Mouse (Mus musculus): ENCODE results near the gene Sema6c. TPM values are rescaled to one million over a fixed set of nuclear protein-coding genes. Genes with fewer than 3 reads are reported as not detected.

The Sema6c gene
- polyA plus RNA-seq, 1 experiment from 2014 or later, result 22.6 TPM

DNA sequence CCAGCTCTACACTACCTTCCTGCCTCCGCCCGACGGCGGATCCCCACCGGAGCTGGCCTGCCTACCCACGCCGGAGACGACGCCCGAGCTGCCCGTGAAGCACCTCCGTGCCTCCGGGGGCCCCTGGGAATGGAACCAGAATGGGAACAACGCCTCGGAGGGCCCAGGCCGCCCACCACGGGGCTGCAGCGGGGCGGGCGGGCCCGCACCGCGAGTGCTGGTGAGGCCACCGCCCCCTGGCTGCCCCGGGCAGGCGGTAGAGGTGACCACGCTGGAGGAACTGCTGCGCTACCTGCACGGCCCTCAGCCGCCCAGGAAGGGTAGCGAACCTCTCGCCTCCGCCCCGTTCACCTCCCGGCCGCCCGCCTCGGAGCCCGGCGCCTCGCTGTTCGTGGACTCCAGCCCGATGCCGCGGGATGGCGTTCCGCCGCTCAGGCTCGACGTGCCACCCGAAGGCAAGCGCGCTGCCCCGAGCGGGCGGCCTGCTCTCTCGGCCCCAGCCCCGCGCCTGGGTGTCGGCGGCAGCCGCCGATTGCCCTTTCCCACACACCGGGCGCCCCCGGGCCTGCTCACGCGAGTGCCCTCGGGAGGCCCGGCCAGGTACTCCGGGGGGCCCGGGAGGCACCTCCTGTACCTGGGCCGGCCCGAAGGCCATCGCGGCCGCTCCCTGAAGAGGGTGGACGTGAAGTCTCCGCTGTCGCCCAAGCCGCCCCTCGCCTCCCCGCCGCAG is 12.4 kb downstream of the Sema6c start:
- Histone ChIP-seq H3K27me3 (ENCODE audit: control insufficient read depth, insufficient read depth, low read length) (peaks cover 43% of the 10 kb centered on the region), H3K9ac (ENCODE audit: low read depth, low read length) (peak overlapping the region; percentile 21; the same call in 1 of the 2 replicates), H3K27ac (ENCODE audit: low read depth, low read length) (no peak overlapping the region), H3K4me2 (replicated peaks; ENCODE audit: low read depth, low read length) (peak overlapping the region; percentile 19; the same call in 1 of the 2 replicates), H3K36me3 (ENCODE audit: control insufficient read depth, insufficient read depth, low read length) (peaks cover 17% of the 10 kb centered on the region), H3K9me3 (ENCODE audit: control insufficient read depth, low read length) (no peaks in the 10 kb centered on the region), H3K4me1 (replicated peaks; ENCODE audit: control insufficient read depth, insufficient read depth, low read length) (peaks cover 2% of the 10 kb centered on the region; the same call in 1 of the 2 replicates), H3K4me3 (ENCODE audit: low read depth, low read length) (peak overlapping the region; percentile 19)
- DNase-seq (ENCODE audit: low spot score) (peak; percentile 61), ATAC-seq (ENCODE audit: low FRiP score) (no peak)
- WGBS, result 13% methylated on average over 60 of the region's 84 CpGs

DNA sequence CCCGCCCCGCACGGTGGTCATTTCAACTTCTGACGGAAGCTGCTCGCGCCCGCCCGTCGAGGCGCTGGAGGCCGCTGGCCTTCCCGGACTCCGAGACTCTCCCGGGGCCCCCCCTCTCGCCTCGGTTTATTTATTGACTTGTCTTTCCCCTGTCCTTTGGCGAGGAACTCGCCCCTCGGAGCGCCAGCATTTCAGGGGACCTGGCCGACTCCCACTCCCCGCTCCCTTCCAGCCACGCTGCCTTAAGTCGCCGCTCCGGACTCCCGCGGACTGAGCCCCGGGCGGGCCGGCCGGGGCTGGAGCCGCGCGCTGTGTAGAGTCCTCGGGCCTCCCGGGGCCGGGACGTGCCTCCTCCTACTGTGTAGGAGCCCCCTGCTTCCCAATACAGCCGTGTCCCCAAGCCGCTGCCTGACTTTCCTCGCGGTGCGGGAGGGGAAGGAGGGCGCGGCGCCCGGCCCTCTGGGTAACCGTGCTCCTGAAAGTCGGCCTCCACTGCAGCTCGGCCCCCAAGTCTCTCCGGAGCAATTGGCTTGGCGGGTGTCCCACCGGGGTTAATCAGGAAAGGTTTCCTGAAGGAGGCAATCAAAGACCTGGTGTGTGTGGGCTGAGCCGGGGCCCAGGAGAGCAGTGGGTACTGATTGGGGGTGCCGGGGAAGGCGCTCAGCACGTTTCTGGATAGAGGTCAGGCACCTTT is 13.1 kb downstream of the Sema6c start:
- H3K36me3 ChIP-seq (ENCODE audit: control insufficient read depth, insufficient read depth, low read length), result peaks cover 14% of the 10 kb centered on the region
- peaks cover 43% of the 10 kb centered on the region for H3K27me3 ChIP-seq (ENCODE audit: control insufficient read depth, insufficient read depth, low read length)
- H3K4me3 ChIP-seq (ENCODE audit: low read depth, low read length), result peak overlapping the region; percentile 19
- no peak for DNase-seq (ENCODE audit: low spot score)
- no peaks in the 10 kb centered on the region for H3K9me3 ChIP-seq (ENCODE audit: control insufficient read depth, low read length)
- WGBS, result 4% methylated on average over 58 of the region's 58 CpGs
- H3K4me1 ChIP-seq (replicated peaks; ENCODE audit: control insufficient read depth, insufficient read depth, low read length), result peaks cover 2% of the 10 kb centered on the region; the same call in 1 of the 2 replicates
- H3K9ac ChIP-seq (ENCODE audit: low read depth, low read length), result peak overlapping the region; percentile 12; the same call in 1 of the 2 replicates
- peak overlapping the region; percentile 19; the same call in 1 of the 2 replicates for H3K4me2 ChIP-seq (replicated peaks; ENCODE audit: low read depth, low read length)
- peak; percentile 14; the same call in 1 of the 2 replicates for ATAC-seq (ENCODE audit: low FRiP score)
- H3K27ac ChIP-seq (ENCODE audit: low read depth, low read length), result no peak overlapping the region

DNA sequence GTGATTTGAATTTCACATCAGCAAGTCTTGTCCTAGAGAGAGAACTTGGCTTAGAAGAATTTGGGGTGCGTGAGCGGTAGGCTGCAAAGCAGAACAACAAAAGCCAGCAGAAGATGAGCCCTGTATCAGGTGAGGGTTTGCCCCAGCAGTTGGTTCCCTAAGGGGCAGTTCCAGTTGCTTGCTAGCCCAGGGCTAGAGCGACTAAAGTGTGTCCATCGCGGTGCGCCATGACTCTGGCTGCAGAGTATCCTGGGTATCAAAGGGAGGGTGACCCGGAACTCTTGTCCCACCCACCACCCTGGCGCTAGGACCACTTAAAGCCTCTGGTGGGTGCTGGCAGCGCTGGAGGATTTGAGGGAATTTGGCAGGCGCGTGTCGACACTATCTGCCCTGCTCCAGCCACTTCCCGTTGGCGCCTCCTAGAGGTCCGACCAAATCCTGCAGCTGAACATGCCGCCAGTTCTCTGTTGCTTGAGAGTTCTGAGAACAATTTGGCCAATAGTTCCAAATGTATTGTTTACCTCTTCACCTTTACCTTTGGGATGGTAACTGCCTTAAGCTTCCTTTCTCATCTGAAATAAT is 13.8 kb downstream of the Sema6c start:
- H3K4me1 ChIP-seq (replicated peaks; ENCODE audit: control insufficient read depth, insufficient read depth, low read length), result peaks cover 2% of the 10 kb centered on the region; the same call in 1 of the 2 replicates
- peaks cover 43% of the 10 kb centered on the region for H3K27me3 ChIP-seq (ENCODE audit: control insufficient read depth, insufficient read depth, low read length)
- no peak overlapping the region for H3K27ac ChIP-seq (ENCODE audit: low read depth, low read length)
- H3K36me3 ChIP-seq (ENCODE audit: control insufficient read depth, insufficient read depth, low read length), result peaks cover 14% of the 10 kb centered on the region
- WGBS, result 1% methylated on average over 16 of the region's 16 CpGs
- no peaks in the 10 kb centered on the region for H3K9me3 ChIP-seq (ENCODE audit: control insufficient read depth, low read length)
- DNase-seq (ENCODE audit: low spot score) (peak; percentile 91), ATAC-seq (ENCODE audit: low FRiP score) (peak; percentile 48; the same call in 1 of the 2 replicates)
- no peak overlapping the region for H3K9ac ChIP-seq (ENCODE audit: low read depth, low read length)
- H3K4me3 ChIP-seq (ENCODE audit: low read depth, low read length), result no peak overlapping the region; the same call in 1 of the 2 replicates
- no peak overlapping the region for H3K4me2 ChIP-seq (replicated peaks; ENCODE audit: low read depth, low read length)

DNA sequence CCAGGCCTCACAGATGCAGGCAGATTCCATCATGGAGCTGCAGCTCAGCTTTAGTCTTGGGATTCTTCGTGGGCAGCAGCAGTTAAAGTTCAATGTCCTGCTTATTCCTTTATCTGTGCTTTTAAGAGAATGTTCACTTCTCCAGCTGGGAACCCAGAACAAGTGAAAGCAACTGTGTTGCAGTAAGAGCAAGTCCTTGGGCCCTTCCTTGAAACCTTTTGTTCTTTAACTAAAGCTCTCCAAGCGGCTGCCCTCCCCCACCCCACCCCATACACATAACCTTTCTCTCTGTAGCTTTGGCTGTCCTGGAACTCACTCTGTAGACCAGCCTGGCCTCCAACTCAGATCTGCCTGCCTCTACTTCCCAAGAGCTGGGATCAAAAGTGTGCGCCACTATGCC is 16.2 kb downstream of the Sema6c start:
- peaks cover 7% of the 10 kb centered on the region; the same call in 1 of the 2 replicates for H3K36me3 ChIP-seq (ENCODE audit: control insufficient read depth, insufficient read depth, low read length)
- DNase-seq (ENCODE audit: low spot score), result no peak
- peaks cover 23% of the 10 kb centered on the region for H3K27me3 ChIP-seq (ENCODE audit: control insufficient read depth, insufficient read depth, low read length)
- H3K27ac ChIP-seq (ENCODE audit: low read depth, low read length), result no peak overlapping the region
- H3K4me1 ChIP-seq (replicated peaks; ENCODE audit: control insufficient read depth, insufficient read depth, low read length), result peaks cover 2% of the 10 kb centered on the region; the same call in 1 of the 2 replicates
- no peaks in the 10 kb centered on the region for H3K9me3 ChIP-seq (ENCODE audit: control insufficient read depth, low read length)
- ATAC-seq (ENCODE audit: low FRiP score), result no peak
- H3K4me2 ChIP-seq (replicated peaks; ENCODE audit: low read depth, low read length), result no peak overlapping the region
- WGBS, result 65% methylated on average over 3 of the region's 3 CpGs
- H3K4me3 ChIP-seq (ENCODE audit: low read depth, low read length), result no peak overlapping the region
- no peak overlapping the region for H3K9ac ChIP-seq (ENCODE audit: low read depth, low read length)

DNA sequence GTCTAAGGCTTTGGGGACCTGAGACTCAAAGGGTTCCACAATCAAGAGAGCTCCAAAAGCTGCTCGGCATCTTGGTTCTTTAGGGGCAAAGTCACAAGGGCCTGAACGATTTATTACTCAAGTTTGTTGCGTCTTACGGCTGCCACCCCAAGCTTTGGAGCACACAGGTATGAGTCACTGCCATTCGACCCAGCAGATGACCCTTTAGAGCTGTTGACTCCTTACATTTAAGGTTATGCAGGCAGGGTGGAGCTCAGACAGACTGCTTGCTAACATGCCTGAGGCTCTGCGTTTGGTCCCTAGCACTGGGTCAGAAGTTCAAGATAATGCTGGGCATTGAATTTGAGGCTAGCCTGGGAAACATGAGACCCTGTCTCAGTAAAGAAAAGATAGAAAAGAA is 17.3 kb downstream of the Sema6c start:
- Histone ChIP-seq H3K9ac (ENCODE audit: low read depth, low read length) (no peak overlapping the region), H3K36me3 (ENCODE audit: control insufficient read depth, insufficient read depth, low read length) (peaks cover 3% of the 10 kb centered on the region), H3K4me2 (replicated peaks; ENCODE audit: low read depth, low read length) (no peak overlapping the region), H3K27me3 (ENCODE audit: control insufficient read depth, insufficient read depth, low read length) (peaks cover 12% of the 10 kb centered on the region), H3K9me3 (ENCODE audit: control insufficient read depth, low read length) (no peaks in the 10 kb centered on the region), H3K4me1 (replicated peaks; ENCODE audit: control insufficient read depth, insufficient read depth, low read length) (0 out of 2 replicates have a peak, but pooled peaks cover 2% of the 10 kb centered on the region), H3K4me3 (ENCODE audit: low read depth, low read length) (no peak overlapping the region), H3K27ac (ENCODE audit: low read depth, low read length) (no peak overlapping the region)
- ATAC-seq (ENCODE audit: low FRiP score) (no peak), DNase-seq (ENCODE audit: low spot score) (no peak)
- 77% methylated on average over 6 of the region's 6 CpGs for WGBS

DNA sequence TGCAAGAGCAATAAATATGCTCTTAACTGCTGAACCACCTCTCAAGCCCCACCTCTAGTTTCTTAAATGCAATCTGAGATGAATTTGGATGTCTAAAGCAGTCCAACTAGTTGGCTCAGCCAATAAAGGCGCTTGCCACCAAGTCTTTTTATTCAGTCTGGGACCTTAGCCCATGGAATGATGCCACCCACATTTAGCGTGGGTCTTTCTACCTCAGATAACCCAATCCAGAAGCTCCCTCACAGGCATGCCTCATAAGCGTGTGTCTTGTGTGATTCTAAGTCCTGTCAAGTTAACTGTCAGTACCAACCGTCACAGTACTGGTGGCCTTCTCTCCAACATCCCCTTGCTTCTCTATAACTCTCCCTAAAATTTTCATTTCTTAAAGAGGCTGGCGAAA is 18.7 kb downstream of the Sema6c start:
- Histone ChIP-seq H3K9ac (ENCODE audit: low read depth, low read length) (no peak overlapping the region), H3K27ac (ENCODE audit: low read depth, low read length) (no peak overlapping the region), H3K27me3 (ENCODE audit: control insufficient read depth, insufficient read depth, low read length) (no peaks in the 10 kb centered on the region), H3K9me3 (ENCODE audit: control insufficient read depth, low read length) (no peaks in the 10 kb centered on the region), H3K4me1 (replicated peaks; ENCODE audit: control insufficient read depth, insufficient read depth, low read length) (no peaks in the 10 kb centered on the region), H3K4me3 (ENCODE audit: low read depth, low read length) (no peak overlapping the region), H3K36me3 (ENCODE audit: control insufficient read depth, insufficient read depth, low read length) (no peaks in the 10 kb centered on the region; the same call in 1 of the 2 replicates), H3K4me2 (replicated peaks; ENCODE audit: low read depth, low read length) (no peak overlapping the region)
- DNase-seq (ENCODE audit: low spot score), result no peak
- no peak for ATAC-seq (ENCODE audit: low FRiP score)
- 85% methylated on average over 5 of the region's 5 CpGs for WGBS

DNA sequence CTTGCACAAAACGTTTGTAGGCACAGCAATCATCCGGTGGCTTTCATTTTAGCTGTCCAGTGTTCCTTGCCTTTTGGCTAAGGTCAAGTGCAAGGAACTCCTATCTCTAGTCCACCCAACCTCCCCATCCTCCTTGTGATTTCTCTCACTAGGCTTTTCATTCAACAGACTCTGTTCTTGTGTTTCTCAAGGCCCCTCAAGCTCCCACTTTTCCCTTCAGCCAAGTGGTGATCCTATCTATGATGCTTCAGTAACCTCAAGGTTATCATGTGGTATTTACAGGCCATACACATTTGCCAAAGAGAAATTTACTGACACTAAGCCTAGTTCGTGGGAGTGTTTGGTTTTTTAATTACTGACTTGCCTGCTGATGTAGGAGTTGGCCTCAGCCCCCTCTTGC is 19.6 kb downstream of the Sema6c start:
- H3K4me1 ChIP-seq (replicated peaks; ENCODE audit: control insufficient read depth, insufficient read depth, low read length), result no peaks in the 10 kb centered on the region
- H3K27ac ChIP-seq (ENCODE audit: low read depth, low read length), result no peak overlapping the region
- 74% methylated on average over 3 of the region's 3 CpGs for WGBS
- H3K4me2 ChIP-seq (replicated peaks; ENCODE audit: low read depth, low read length), result no peak overlapping the region
- no peaks in the 10 kb centered on the region; the same call in 1 of the 2 replicates for H3K36me3 ChIP-seq (ENCODE audit: control insufficient read depth, insufficient read depth, low read length)
- ATAC-seq (ENCODE audit: low FRiP score), result no peak
- H3K27me3 ChIP-seq (ENCODE audit: control insufficient read depth, insufficient read depth, low read length), result no peaks in the 10 kb centered on the region
- DNase-seq (ENCODE audit: low spot score), result no peak
- H3K4me3 ChIP-seq (ENCODE audit: low read depth, low read length), result no peak overlapping the region
- H3K9me3 ChIP-seq (ENCODE audit: control insufficient read depth, low read length), result no peaks in the 10 kb centered on the region
- H3K9ac ChIP-seq (ENCODE audit: low read depth, low read length), result no peak overlapping the region

DNA sequence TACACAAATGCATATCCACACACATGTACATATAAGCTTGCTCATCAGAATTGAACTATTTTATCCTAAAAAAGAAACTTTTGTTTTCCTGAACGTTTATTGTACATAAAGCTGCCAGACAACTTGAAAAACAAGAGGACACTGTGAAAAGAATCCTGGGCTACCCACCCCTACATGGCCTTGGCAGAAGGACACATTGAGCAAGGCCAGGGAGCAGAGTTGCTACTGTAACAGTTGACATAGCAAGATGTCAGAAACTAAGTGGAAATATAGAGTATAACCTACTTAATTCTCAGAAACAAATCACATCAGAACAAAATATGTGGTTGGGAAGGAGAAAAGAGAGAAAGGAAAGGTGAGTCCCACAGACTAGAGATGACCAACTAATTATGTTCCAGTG is 21.6 kb downstream of the Sema6c start:
- no peak overlapping the region for H3K9ac ChIP-seq (ENCODE audit: low read depth, low read length)
- no peak overlapping the region for H3K4me3 ChIP-seq (ENCODE audit: low read depth, low read length)
- H3K4me1 ChIP-seq (replicated peaks; ENCODE audit: control insufficient read depth, insufficient read depth, low read length), result no peaks in the 10 kb centered on the region
- DNase-seq (ENCODE audit: low spot score), result no peak
- H3K9me3 ChIP-seq (ENCODE audit: control insufficient read depth, low read length), result no peaks in the 10 kb centered on the region
- H3K4me2 ChIP-seq (replicated peaks; ENCODE audit: low read depth, low read length), result no peak overlapping the region
- no peak overlapping the region for H3K27ac ChIP-seq (ENCODE audit: low read depth, low read length)
- 74% methylated on average over 1 of the region's 1 CpGs for WGBS
- ATAC-seq (ENCODE audit: low FRiP score), result no peak
- H3K27me3 ChIP-seq (ENCODE audit: control insufficient read depth, insufficient read depth, low read length), result no peaks in the 10 kb centered on the region
- no peaks in the 10 kb centered on the region; the same call in 1 of the 2 replicates for H3K36me3 ChIP-seq (ENCODE audit: control insufficient read depth, insufficient read depth, low read length)
